Mouse (Mus musculus) heart, embryonic 15.5 days (tissue): Measurements from ENCODE around the gene Tbcel. TPM values are rescaled to one million over a fixed set of nuclear protein-coding genes. Genes with fewer than 3 reads are reported as not detected.

Experiments used
- ATAC-seq: fragments of 200-750 bp; cut with Nextera tagmentation; replicated peaks from 2 replicates; pipeline ENCODE4 v1.8.0; 2017; ENCODE audit warnings: low read depth, moderate TSS enrichment; ENCODE audit not compliant: insufficient number of reproducible peaks, insufficient read depth, low FRiP score
- H3K27ac ChIP-seq: fragments of 300-500 bp; sonication (generic); 2 replicates; pipeline ENCODE4 v1.5.1; 2015; ENCODE audit warnings: mild to moderate bottlenecking, inconsistent platforms
- H3K27me3 ChIP-seq: fragments of 300-500 bp; sonication (generic); 2 replicates; pipeline ENCODE4 v1.6.1; 2015; ENCODE audit warnings: inconsistent platforms
- H3K36me3 ChIP-seq: fragments of 300-500 bp; sonication (generic); 2 replicates; pipeline ENCODE4 v1.6.1; 2015; ENCODE audit warnings: mild to moderate bottlenecking, inconsistent platforms
- H3K4me1 ChIP-seq: fragments of 300-500 bp; sonication (generic); replicated peaks from 2 replicates; pipeline ENCODE4 v1.6.1; 2015; ENCODE audit warnings: inconsistent platforms
- H3K4me2 ChIP-seq: fragments of 300-500 bp; sonication (generic); 2 replicates; pipeline ENCODE4 v1.6.1; 2015; ENCODE audit warnings: inconsistent platforms, mild to moderate bottlenecking, moderate library complexity
- H3K4me3 ChIP-seq: fragments of 300-500 bp; sonication (generic); 2 replicates; pipeline ENCODE4 v1.5.1; 2015; ENCODE audit warnings: mild to moderate bottlenecking, inconsistent platforms
- H3K9ac ChIP-seq: fragments of 300-500 bp; sonication (generic); 2 replicates; pipeline ENCODE4 v1.6.1; 2015; ENCODE audit warnings: mild to moderate bottlenecking, inconsistent platforms
- H3K9me3 ChIP-seq: fragments of 300-500 bp; sonication (generic); replicated peaks from 2 replicates; pipeline ENCODE4 v1.6.1; 2016; ENCODE audit warnings: inconsistent platforms
- WGBS: fragments of 180-500 bp; shearing (Covaris S2); methylation state at CpG from one replicate; pipeline ENCODE4 v1.1.7; 2015; ENCODE audit warnings: mixed read lengths; 5-methylcytosine and 5-hydroxymethylcytosine counted together
- polyA plus RNA-seq: library from polyadenylated mRNA; unstranded; fragments of >200 nt; fragmentation: Nextera tagmentation; extraction: Ambion mirVana; gene quantifications from 2 replicates; pipeline ENCODE4 v1.2.1, GENCODE M21; 2015

Gene Tbcel
- polyA plus RNA-seq = 2.5 and 3.2 TPM in 2 replicates

GRCm38 (mm10) chr9:42507709-42508108 lies at the start of gene Tbcel:
Gene Tbcel, minus strand, starts transcription at chr9:42507809.
- H3K27ac ChIP-seq = no peak within 1 kb of the TSS
- WGBS = 77% methylated on average over 6 of the region's 6 CpGs

DNA sequence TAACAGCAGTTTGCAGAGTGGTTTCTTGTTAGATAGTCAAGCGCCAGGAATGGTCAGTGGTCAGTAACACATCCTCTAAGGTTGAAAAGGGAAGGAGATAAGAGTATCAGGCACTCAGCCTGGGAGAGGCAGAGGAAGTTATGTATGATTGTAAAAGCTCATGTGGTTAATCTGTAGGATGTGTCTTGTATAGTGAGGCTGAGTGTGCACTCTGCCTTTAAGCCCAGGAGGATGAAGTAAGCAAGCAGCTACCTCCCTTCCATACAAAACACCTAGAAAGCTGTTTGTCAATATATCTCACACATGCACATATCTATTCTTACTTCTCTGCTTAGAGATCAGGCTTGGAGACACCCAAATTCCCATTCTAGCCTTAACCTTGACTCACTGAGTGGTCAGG lies 47.6 kb upstream of the Tbcel start:
- Histone ChIP-seq H3K9ac (no peak overlapping the region), H3K4me3 (no peak overlapping the region), H3K27me3 (peaks cover 16% of the 10 kb centered on the region; the same call in 1 of the 2 replicates), H3K4me1 (no peaks in the 10 kb centered on the region), H3K4me2 (no peak overlapping the region), H3K9me3 (no peaks in the 10 kb centered on the region), H3K27ac (no peak overlapping the region), H3K36me3 (no peaks in the 10 kb centered on the region)
- ATAC-seq = no peak
- 42% methylated on average over 1 of the region's 1 CpGs for WGBS

More at GRCm38 (mm10) chr9:42507709-42508108, at the start of gene Tbcel:
- H3K4me1 ChIP-seq = no peaks in the 10 kb centered on the region
- no peaks in the 10 kb centered on the region for H3K36me3 ChIP-seq
- no peaks in the 10 kb centered on the region for H3K9me3 ChIP-seq
- H3K27me3 ChIP-seq = peaks cover 6% of the 10 kb centered on the region; the same call in 1 of the 2 replicates
- H3K4me3 ChIP-seq = no peak within 1 kb of the TSS
- H3K4me2 ChIP-seq = no peak within 1 kb of the TSS
- ATAC-seq = no peak
- no peak within 1 kb of the TSS for H3K9ac ChIP-seq

GRCm38 (mm10) chr9:42550116-42550515 lies 42.5 kb upstream of the Tbcel start:
- Histone ChIP-seq H3K4me2 (no peak overlapping the region), H3K9me3 (no peaks in the 10 kb centered on the region), H3K4me3 (no peak overlapping the region), H3K9ac (no peak overlapping the region), H3K36me3 (no peaks in the 10 kb centered on the region), H3K27me3 (peaks cover 32% of the 10 kb centered on the region), H3K4me1 (no peaks in the 10 kb centered on the region), H3K27ac (no peak overlapping the region)
- WGBS = 14% methylated on average over 13 of the region's 13 CpGs
- ATAC-seq = no peak

DNA sequence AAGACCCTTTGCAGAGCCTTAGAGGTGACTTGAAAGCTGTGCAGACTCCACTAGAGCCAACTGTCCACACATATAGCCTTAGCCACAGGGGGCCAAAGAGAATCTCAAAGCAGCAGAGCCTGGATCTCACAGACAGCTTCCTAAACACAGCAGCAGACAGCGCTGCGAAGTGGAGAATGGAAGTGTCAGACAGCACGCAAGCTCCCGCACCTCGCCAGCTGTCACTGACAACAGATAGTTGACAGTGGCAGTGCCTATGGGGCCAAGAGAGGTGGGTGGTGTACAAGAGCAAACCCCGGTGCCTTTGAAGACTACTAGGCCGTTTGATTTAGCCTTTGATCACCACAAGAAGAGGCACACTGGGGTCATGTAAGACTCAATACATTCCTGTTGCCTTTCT lies 41.4 kb upstream of the Tbcel start:
- Histone ChIP-seq H3K4me2 (no peak overlapping the region), H3K9ac (no peak overlapping the region), H3K27me3 (peaks cover 32% of the 10 kb centered on the region), H3K9me3 (no peaks in the 10 kb centered on the region), H3K4me3 (no peak overlapping the region), H3K4me1 (no peaks in the 10 kb centered on the region), H3K27ac (no peak overlapping the region), H3K36me3 (no peaks in the 10 kb centered on the region)
- 38% methylated on average over 7 of the region's 7 CpGs for whole genome bisulfite sequencing
- ATAC-seq = no peak

DNA sequence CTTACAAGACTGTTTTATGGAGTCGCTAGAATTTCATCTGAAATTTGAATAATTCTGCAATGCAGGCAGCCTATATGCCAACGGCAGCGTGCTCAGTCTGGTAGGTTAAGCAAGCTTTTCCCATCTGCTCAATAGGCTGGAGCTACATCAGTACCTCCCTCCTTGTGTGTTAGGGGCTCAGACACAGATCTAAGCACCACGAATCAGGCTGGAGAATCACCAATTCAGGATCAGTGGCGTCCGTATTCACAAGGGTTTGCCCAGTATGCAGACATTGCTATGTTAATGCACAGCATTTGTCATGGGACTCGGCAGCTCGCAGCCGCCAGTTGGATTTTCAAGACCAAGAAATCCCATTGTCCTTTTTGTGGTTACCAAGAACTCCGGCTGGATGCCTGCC lies 36.9 kb upstream of the Tbcel start:
- WGBS = 83% methylated on average over 10 of the region's 10 CpGs
- Histone ChIP-seq H3K9ac (no peak overlapping the region), H3K4me3 (no peak overlapping the region), H3K9me3 (no peaks in the 10 kb centered on the region), H3K36me3 (no peaks in the 10 kb centered on the region), H3K4me1 (no peaks in the 10 kb centered on the region), H3K27ac (no peak overlapping the region), H3K4me2 (no peak overlapping the region), H3K27me3 (peaks cover 9% of the 10 kb centered on the region)
- ATAC-seq = no peak

DNA sequence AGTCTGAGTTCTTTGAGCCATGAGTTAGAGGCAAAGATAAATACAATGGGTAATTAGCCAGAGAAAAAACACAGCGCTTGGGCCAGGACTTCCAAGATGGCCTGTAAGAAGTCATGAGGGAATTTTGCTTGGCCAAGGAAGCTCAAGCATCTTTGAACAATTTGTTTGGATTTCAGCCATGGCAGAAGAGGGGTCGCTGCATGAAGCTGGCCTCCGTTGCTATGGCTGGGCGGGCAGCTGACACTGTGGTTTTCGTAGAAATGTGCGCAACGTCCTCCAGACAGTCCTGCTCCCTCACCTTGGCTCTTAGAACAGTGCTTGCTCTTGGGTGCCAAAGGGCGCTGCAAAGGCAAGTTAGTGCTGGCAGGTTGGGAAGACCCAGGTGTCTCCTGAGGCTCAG lies 25.9 kb upstream of the Tbcel start:
- peaks cover 15% of the 10 kb centered on the region for H3K4me1 ChIP-seq
- 0 out of 2 replicates have a peak, but pooled peaks cover 3% of the 10 kb centered on the region for H3K27me3 ChIP-seq
- no peak overlapping the region for H3K27ac ChIP-seq
- H3K4me2 ChIP-seq = no peak overlapping the region
- H3K9me3 ChIP-seq = no peaks in the 10 kb centered on the region
- WGBS = 82% methylated on average over 8 of the region's 8 CpGs
- no peaks in the 10 kb centered on the region for H3K36me3 ChIP-seq
- H3K4me3 ChIP-seq = no peak overlapping the region
- ATAC-seq = no peak
- no peak overlapping the region for H3K9ac ChIP-seq

DNA sequence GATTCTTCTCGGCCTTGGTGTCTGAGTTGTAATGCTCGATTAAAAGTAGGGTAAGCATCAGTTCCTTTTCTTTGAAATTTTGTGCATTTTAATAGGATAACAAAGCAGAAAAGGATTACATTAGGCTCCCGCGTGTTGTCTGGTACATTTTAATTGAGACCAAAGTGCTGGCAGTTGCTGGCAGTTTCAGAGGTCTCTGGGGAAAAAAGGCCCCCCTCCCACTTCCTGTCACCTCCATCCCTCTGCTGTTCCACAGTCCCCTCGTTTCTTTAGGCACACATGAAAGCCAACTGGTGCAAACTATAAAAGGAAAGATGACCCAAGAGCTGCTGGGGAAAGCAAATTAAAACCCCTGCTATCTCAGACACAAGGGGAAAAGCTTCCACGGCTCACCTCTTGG lies 25.4 kb upstream of the Tbcel start:
- H3K4me3 ChIP-seq = no peak overlapping the region
- no peaks in the 10 kb centered on the region for H3K36me3 ChIP-seq
- peaks cover 15% of the 10 kb centered on the region for H3K4me1 ChIP-seq
- no peak overlapping the region for H3K27ac ChIP-seq
- ATAC-seq = no peak
- H3K4me2 ChIP-seq = no peak overlapping the region
- 0 out of 2 replicates have a peak, but pooled peaks cover 3% of the 10 kb centered on the region for H3K27me3 ChIP-seq
- H3K9me3 ChIP-seq = no peaks in the 10 kb centered on the region
- 18% methylated on average over 6 of the region's 6 CpGs for WGBS
- no peak overlapping the region for H3K9ac ChIP-seq

- no peak for ATAC-seq
- no peak overlapping the region for H3K27ac ChIP-seq
- peaks cover 15% of the 10 kb centered on the region for H3K4me1 ChIP-seq
- WGBS = 18% methylated on average over 3 of the region's 3 CpGs
- no peak overlapping the region for H3K4me2 ChIP-seq
- H3K9ac ChIP-seq = no peak overlapping the region
- H3K36me3 ChIP-seq = no peaks in the 10 kb centered on the region
- 0 out of 2 replicates have a peak, but pooled peaks cover 8% of the 10 kb centered on the region for H3K27me3 ChIP-seq
- H3K9me3 ChIP-seq = no peaks in the 10 kb centered on the region
- no peak overlapping the region for H3K4me3 ChIP-seq
Measured at GRCm38 (mm10) chr9:42531951-42532350, 24.3 kb upstream of the Tbcel start.

GRCm38 (mm10) chr9:42530221-42531152 lies 22.9 kb upstream of the Tbcel start:
- 53% methylated on average over 7 of the region's 7 CpGs for WGBS
- Histone ChIP-seq H3K9ac (no peak overlapping the region), H3K27ac (no peak overlapping the region), H3K4me2 (no peak overlapping the region), H3K4me1 (peaks cover 15% of the 10 kb centered on the region), H3K27me3 (0 out of 2 replicates have a peak, but pooled peaks cover 8% of the 10 kb centered on the region), H3K36me3 (no peaks in the 10 kb centered on the region), H3K4me3 (no peak overlapping the region), H3K9me3 (no peaks in the 10 kb centered on the region)
- no peak for ATAC-seq

DNA sequence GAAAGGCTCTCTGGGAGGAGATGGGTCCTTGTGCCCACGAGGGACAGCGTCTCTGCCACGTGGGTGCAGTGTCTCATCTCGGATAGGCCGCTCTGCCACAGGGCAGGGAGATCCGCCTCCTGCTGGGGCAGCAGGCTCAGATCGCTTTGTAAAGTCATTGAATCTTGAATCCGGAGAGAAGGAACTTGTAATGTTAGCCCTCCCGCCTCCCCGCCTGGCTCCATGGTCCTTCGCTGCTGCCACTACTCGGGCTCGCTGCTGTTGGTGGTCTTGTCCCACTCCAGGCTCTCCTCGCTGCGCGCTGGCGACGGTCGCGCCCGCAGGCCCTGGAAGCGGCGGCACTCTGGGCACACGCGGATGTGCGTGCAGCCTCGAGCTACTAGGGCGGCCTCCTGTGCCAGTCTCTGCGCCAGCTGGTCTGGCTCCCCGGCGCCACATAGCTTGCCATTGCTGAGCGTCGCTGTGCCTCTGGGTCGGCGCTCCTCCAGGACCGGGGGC lies 13.0 kb upstream of the Tbcel start:
- Histone ChIP-seq H3K4me1 (peaks cover 8% of the 10 kb centered on the region), H3K36me3 (no peaks in the 10 kb centered on the region), H3K27ac (no peak overlapping the region), H3K4me3 (peak overlapping the region; percentile 40), H3K9me3 (no peaks in the 10 kb centered on the region), H3K4me2 (peak overlapping the region; percentile 66), H3K9ac (peak overlapping the region; percentile 30; the same call in 1 of the 2 replicates), H3K27me3 (peaks cover 52% of the 10 kb centered on the region)
- WGBS = 4% methylated on average over 36 of the region's 36 CpGs
- ATAC-seq = 0 out of 2 replicates have a peak, but pooled peaks have one; percentile 43

GRCm38 (mm10) chr9:42518163-42518562 lies 10.6 kb upstream of the Tbcel start:
- ATAC-seq = no peak
- no peak overlapping the region for H3K4me2 ChIP-seq
- H3K36me3 ChIP-seq = no peaks in the 10 kb centered on the region
- H3K9me3 ChIP-seq = no peaks in the 10 kb centered on the region
- H3K27me3 ChIP-seq = peaks cover 53% of the 10 kb centered on the region
- H3K4me1 ChIP-seq = peaks cover 8% of the 10 kb centered on the region
- no peak overlapping the region for H3K27ac ChIP-seq
- 71% methylated on average over 14 of the region's 14 CpGs for WGBS
- no peak overlapping the region for H3K9ac ChIP-seq
- H3K4me3 ChIP-seq = no peak overlapping the region
